Mouse (Mus musculus) hindbrain, embryonic 10.5 days (tissue): ENCODE measurements around the gene Acsl5. TPM values are rescaled to one million over a fixed set of nuclear protein-coding genes. Genes with fewer than 3 reads are reported as not detected.

Source experiments
- DNase-seq: peaks from one replicate; pipeline ENCODE4 v3.0.0-alpha.2; 2017; ENCODE audit warnings: low spot score
- H3K27ac ChIP-seq: fragments of 300-500 bp; sonication (generic); 2 replicates; pipeline ENCODE4 v1.5.1; 2016; ENCODE audit warnings: mild to moderate bottlenecking, moderate library complexity
- H3K27me3 ChIP-seq: fragments of 300-500 bp; sonication (generic); 2 replicates; pipeline ENCODE4 v1.6.1; 2016; ENCODE audit warnings: mild to moderate bottlenecking; ENCODE audit not compliant: poor library complexity, insufficient read depth, severe bottlenecking
- H3K36me3 ChIP-seq: fragments of 300-500 bp; sonication (generic); 2 replicates; pipeline ENCODE4 v1.6.1; 2016; ENCODE audit warnings: mild to moderate bottlenecking, moderate library complexity
- H3K4me1 ChIP-seq: fragments of 300-500 bp; sonication (generic); replicated peaks from 2 replicates; pipeline ENCODE4 v1.6.1; 2016; ENCODE audit warnings: mild to moderate bottlenecking
- H3K4me3 ChIP-seq: fragments of 300-500 bp; sonication (generic); 2 replicates; pipeline ENCODE4 v1.5.1; 2016; ENCODE audit warnings: mild to moderate bottlenecking, moderate library complexity
- H3K9me3 ChIP-seq: fragments of 300-500 bp; sonication (generic); 2 replicates; pipeline ENCODE4 v1.6.1; 2016; ENCODE audit warnings: mild to moderate bottlenecking, moderate library complexity
- WGBS: fragments of 180-500 bp; shearing (Covaris S2); methylation state at CpG from one replicate; pipeline ENCODE4 v1.1.7; 2016; 5-methylcytosine and 5-hydroxymethylcytosine counted together
- polyA plus RNA-seq: library from polyadenylated mRNA; unstranded; fragments of >200 nt; fragmentation: Nextera tagmentation; extraction: Ambion mirVana; gene quantifications from 2 replicates; pipeline ENCODE4 v1.2.1, GENCODE M21; 2016

Acsl5 gene
- polyA plus RNA-seq, 1 experiment from 2014 or later, result 20.5 TPM

GRCm38 (mm10) chr19:55247991-55248520 is 3.7 kb upstream of the Acsl5 start:
- DNase-seq, result no peak
- H3K27ac ChIP-seq, result no peak overlapping the region
- 80% methylated on average over 9 of the region's 9 CpGs for WGBS

DNA sequence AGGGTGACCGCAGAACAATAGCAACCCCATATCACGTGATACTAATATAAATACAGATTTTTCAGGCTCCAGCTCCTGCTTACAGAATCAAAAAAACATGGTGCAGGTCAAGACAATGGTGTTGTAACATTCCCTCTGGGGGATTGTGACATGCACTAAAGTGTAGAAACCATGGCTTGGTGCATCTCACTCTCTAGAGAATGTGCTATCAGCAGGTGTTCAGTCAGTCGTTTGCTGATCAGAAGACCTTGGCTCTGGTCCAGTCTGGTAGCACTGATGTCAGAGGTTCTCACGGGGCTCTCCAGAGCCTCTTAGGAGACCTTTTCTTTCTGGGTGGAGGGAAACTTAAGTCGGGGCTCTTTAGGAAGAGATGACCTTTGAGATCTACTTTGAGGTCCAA is 1.3 kb upstream of the Acsl5 start:
- H3K27me3 ChIP-seq, result no peaks in the 10 kb centered on the region; the same call in 1 of the 2 replicates
- H3K4me1 ChIP-seq, result peaks cover 25% of the 10 kb centered on the region
- no peak for DNase-seq
- WGBS, result 89% methylated on average over 5 of the region's 5 CpGs
- no peak overlapping the region for H3K27ac ChIP-seq
- H3K4me3 ChIP-seq, result no peak overlapping the region
- H3K9me3 ChIP-seq, result no peaks in the 10 kb centered on the region
- no peaks in the 10 kb centered on the region for H3K36me3 ChIP-seq

More at GRCm38 (mm10) chr19:55247991-55248520, 3.7 kb upstream of the Acsl5 start:
- Histone ChIP-seq H3K9me3 (no peaks in the 10 kb centered on the region), H3K4me3 (no peak overlapping the region), H3K27me3 (no peaks in the 10 kb centered on the region; the same call in 1 of the 2 replicates), H3K36me3 (no peaks in the 10 kb centered on the region), H3K4me1 (peaks cover 7% of the 10 kb centered on the region)

- H3K27ac ChIP-seq, result peak overlapping the region; percentile 91
Measured at GRCm38 (mm10) chr19:55253239-55253569, 1.5 kb downstream of the Acsl5 start.

GRCm38 (mm10) chr19:55253570-55254441 is 2.1 kb downstream of the Acsl5 start:
- WGBS, result under 1% methylated on average over 32 of the region's 32 CpGs
- peaks cover 25% of the 10 kb centered on the region for H3K4me1 ChIP-seq
- H3K9me3 ChIP-seq, result no peaks in the 10 kb centered on the region
- H3K4me3 ChIP-seq, result peak overlapping the region; percentile 70
- H3K27ac ChIP-seq, result peak overlapping the region; percentile 91
- peak; percentile 70 for DNase-seq
- no peaks in the 10 kb centered on the region; the same call in 1 of the 2 replicates for H3K27me3 ChIP-seq
- no peaks in the 10 kb centered on the region for H3K36me3 ChIP-seq

More at GRCm38 (mm10) chr19:55253239-55253569, 1.5 kb downstream of the Acsl5 start:
- no peaks in the 10 kb centered on the region for H3K36me3 ChIP-seq
- H3K4me1 ChIP-seq, result peaks cover 25% of the 10 kb centered on the region
- H3K9me3 ChIP-seq, result no peaks in the 10 kb centered on the region
- H3K27me3 ChIP-seq, result no peaks in the 10 kb centered on the region; the same call in 1 of the 2 replicates
- H3K4me3 ChIP-seq, result peak overlapping the region; percentile 70
- 8% methylated on average over 9 of the region's 9 CpGs for WGBS
- DNase-seq, result no peak

DNA sequence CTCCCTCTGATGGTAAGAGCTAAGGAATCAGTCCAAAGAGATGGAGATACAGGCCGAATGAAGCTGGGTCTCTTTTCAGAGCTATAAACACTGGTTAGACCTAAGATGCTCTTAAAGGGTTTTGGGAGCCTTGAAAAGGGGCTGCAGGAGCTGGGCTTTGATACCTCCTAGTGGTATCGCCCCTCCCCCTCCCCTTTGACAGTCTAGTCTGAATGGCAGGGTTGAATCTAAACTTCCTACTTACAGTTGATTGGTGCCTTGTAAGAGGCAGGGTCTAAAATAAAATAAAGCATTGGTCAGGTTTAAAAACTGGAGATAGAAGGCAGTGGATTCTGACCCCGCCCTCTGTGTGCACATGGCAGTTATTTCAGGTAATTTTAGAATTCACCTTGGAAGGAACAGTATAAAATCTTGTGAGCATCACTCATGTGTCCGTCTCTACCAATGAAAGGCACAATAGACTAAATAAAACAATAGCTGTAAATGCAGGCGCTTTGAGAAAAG is 2.8 kb downstream of the Acsl5 start:
- no peaks in the 10 kb centered on the region for H3K36me3 ChIP-seq
- H3K27ac ChIP-seq, result peak overlapping the region; percentile 91
- H3K4me3 ChIP-seq, result peak overlapping the region; percentile 70
- no peaks in the 10 kb centered on the region for H3K9me3 ChIP-seq
- peak; percentile 48 for DNase-seq
- peaks cover 25% of the 10 kb centered on the region for H3K4me1 ChIP-seq
- 9% methylated on average over 5 of the region's 5 CpGs for WGBS
- H3K27me3 ChIP-seq, result no peaks in the 10 kb centered on the region; the same call in 1 of the 2 replicates

GRCm38 (mm10) chr19:55256156-55256555 is 4.4 kb downstream of the Acsl5 start:
- Histone ChIP-seq H3K36me3 (no peaks in the 10 kb centered on the region), H3K9me3 (no peaks in the 10 kb centered on the region), H3K27me3 (no peaks in the 10 kb centered on the region), H3K4me3 (no peak overlapping the region), H3K27ac (no peak overlapping the region), H3K4me1 (peaks cover 30% of the 10 kb centered on the region)
- 81% methylated on average over 9 of the region's 9 CpGs for WGBS
- DNase-seq, result no peak

DNA sequence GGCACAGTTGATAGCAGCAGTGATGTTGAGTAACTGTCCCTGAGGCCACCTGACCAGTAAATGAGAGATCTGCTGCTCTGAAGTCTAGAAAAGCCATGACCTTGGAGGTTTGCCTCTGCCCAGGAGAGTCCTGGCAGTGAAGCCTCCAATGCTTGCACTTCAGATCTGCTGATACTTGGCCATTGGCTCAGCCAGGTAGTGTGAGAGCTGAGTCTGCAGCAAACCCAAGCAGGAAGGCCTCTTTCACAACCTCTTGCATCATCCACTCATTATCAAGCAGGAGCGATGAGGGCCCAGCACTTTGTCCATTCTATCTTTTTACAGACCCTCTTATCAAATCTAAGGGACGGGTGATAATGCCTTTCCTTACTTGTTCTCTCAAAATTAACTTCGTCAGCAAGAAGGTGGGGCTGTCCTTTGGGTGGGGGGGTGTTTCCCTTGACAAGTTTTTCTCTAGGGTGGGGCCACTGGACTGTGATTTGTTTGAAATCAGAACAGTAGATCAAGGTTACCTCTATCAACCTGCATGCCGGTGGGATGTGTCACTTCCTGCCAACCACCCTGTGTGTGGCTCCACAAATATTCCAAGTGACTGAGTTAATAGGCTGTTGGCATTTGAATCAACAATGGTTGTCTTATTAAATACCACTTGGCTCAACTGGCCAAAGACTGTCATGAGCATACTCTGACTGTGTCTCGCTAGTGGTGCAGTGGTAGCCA is 6.1 kb downstream of the Acsl5 start:
- H3K36me3 ChIP-seq, result no peaks in the 10 kb centered on the region
- H3K27me3 ChIP-seq, result no peaks in the 10 kb centered on the region
- DNase-seq, result no peak
- WGBS, result 89% methylated on average over 5 of the region's 5 CpGs
- H3K9me3 ChIP-seq, result no peaks in the 10 kb centered on the region
- no peak overlapping the region for H3K27ac ChIP-seq
- H3K4me3 ChIP-seq, result no peak overlapping the region
- H3K4me1 ChIP-seq, result peaks cover 30% of the 10 kb centered on the region

GRCm38 (mm10) chr19:55258514-55258913 is 6.8 kb downstream of the Acsl5 start:
- WGBS, result 86% methylated on average over 5 of the region's 5 CpGs
- Histone ChIP-seq H3K4me1 (peaks cover 23% of the 10 kb centered on the region), H3K36me3 (no peaks in the 10 kb centered on the region), H3K27me3 (no peaks in the 10 kb centered on the region), H3K27ac (no peak overlapping the region), H3K4me3 (no peak overlapping the region), H3K9me3 (no peaks in the 10 kb centered on the region)
- no peak for DNase-seq

- WGBS, result 78% methylated on average over 12 of the region's 12 CpGs
- no peak for DNase-seq
- H3K27ac ChIP-seq, result no peak overlapping the region
Measured at GRCm38 (mm10) chr19:55260389-55261184, 8.8 kb downstream of the Acsl5 start.

GRCm38 (mm10) chr19:55265269-55265668 is 13.5 kb downstream of the Acsl5 start:
- DNase-seq, result no peak
- H3K4me1 ChIP-seq, result peaks cover 10% of the 10 kb centered on the region
- H3K4me3 ChIP-seq, result no peak overlapping the region
- WGBS, result 80% methylated on average over 3 of the region's 3 CpGs
- H3K9me3 ChIP-seq, result no peaks in the 10 kb centered on the region
- no peaks in the 10 kb centered on the region for H3K27me3 ChIP-seq
- no peaks in the 10 kb centered on the region for H3K36me3 ChIP-seq
- no peak overlapping the region for H3K27ac ChIP-seq

More at GRCm38 (mm10) chr19:55260389-55261184, 8.8 kb downstream of the Acsl5 start:
- Histone ChIP-seq H3K9me3 (no peaks in the 10 kb centered on the region), H3K4me1 (0 out of 2 replicates have a peak, but pooled peaks cover 5% of the 10 kb centered on the region), H3K27me3 (no peaks in the 10 kb centered on the region), H3K36me3 (no peaks in the 10 kb centered on the region), H3K4me3 (no peak overlapping the region)

GRCm38 (mm10) chr19:55266786-55267185 is 15.0 kb downstream of the Acsl5 start:
- Histone ChIP-seq H3K27ac (no peak overlapping the region), H3K27me3 (no peaks in the 10 kb centered on the region), H3K9me3 (no peaks in the 10 kb centered on the region), H3K36me3 (no peaks in the 10 kb centered on the region), H3K4me3 (no peak overlapping the region), H3K4me1 (peaks cover 17% of the 10 kb centered on the region)
- WGBS, result 82% methylated on average over 3 of the region's 3 CpGs
- no peak for DNase-seq

DNA sequence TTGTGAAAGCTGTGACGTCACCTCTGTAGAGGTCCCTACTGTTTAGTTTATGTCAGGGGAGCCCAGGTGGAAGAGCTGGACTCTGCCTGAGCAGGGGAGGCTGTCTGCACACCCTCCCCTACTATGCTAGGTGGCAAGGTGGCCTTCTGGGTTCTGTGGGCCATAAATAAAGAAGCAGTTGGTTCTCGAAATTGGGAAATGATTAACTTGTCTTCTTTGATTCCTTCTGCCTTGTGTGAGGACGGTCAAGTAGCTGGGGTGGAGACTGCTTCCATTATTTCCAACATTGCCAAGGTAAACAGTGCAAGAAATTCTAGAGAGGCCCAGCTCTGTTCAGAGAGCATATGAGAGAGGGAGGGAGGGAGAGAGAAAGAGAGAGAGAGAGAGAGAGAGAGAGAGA is 16.4 kb downstream of the Acsl5 start:
- H3K4me3 ChIP-seq, result no peak overlapping the region
- no peak overlapping the region for H3K27ac ChIP-seq
- peaks cover 17% of the 10 kb centered on the region for H3K4me1 ChIP-seq
- DNase-seq, result no peak
- H3K36me3 ChIP-seq, result no peaks in the 10 kb centered on the region
- H3K27me3 ChIP-seq, result no peaks in the 10 kb centered on the region
- no peaks in the 10 kb centered on the region for H3K9me3 ChIP-seq
- WGBS, result 74% methylated on average over 3 of the region's 3 CpGs
